Mouse (Mus musculus) macrophage (primary cell): ENCODE measurements around the gene Cdcp2. TPM values are rescaled to one million over a fixed set of nuclear protein-coding genes. Genes with fewer than 3 reads are reported as not detected.

ENCODE experiments used
- polyA plus RNA-seq: library from polyadenylated mRNA; stranded (reverse); fragments of 250-400 nt; gene quantifications from 3 replicates; pipeline ENCODE4 v1.2.4, GENCODE M21; 2018; ENCODE audit warnings: inconsistent platforms

Cdcp2 gene
- polyA plus RNA-seq, 1 experiment from 2014 or later, result not detected

Other genes with a start within 250 kb of the Cdcp2 start
- gene Ssbp3, start 186.2 kb upstream of the Cdcp2 start, polyA plus RNA-seq, result 20.3 to 44.3 TPM (median 27.6 TPM) in 3 replicates
- 27.4 to 36.5 TPM (median 34.4 TPM) in 3 replicates for gene Mrpl37, start 30.0 kb upstream of the Cdcp2 start, polyA plus RNA-seq
- 2.2 to 6.5 TPM (median 3.2 TPM) in 3 replicates for gene Cyb5rl, start 29.9 kb upstream of the Cdcp2 start, polyA plus RNA-seq
- gene Tmem59, start 81.5 kb downstream of the Cdcp2 start, polyA plus RNA-seq, result 130 to 235 TPM (median 181 TPM) in 3 replicates
- 33.9 to 65.4 TPM (median 51.7 TPM) in 3 replicates for gene Tceanc2, start 82.2 kb downstream of the Cdcp2 start, polyA plus RNA-seq
- not detected in 3 replicates for gene Ldlrad1, start 112.3 kb downstream of the Cdcp2 start, polyA plus RNA-seq
- gene Lrrc42, start 156.6 kb downstream of the Cdcp2 start, polyA plus RNA-seq, result 8.4 to 11.4 TPM (median 10.0 TPM) in 3 replicates
- gene Hspb11, start 156.7 kb downstream of the Cdcp2 start, polyA plus RNA-seq, result 16.2 to 43.5 TPM (median 22.6 TPM) in 3 replicates
- not detected in 3 replicates for gene Dio1, start 210.3 kb downstream of the Cdcp2 start, polyA plus RNA-seq
- 33.6 to 49.3 TPM (median 47.6 TPM) in 3 replicates for gene Yipf1, start 217.5 kb downstream of the Cdcp2 start, polyA plus RNA-seq